12 mouse cellular contexts compared by ENCODE assay signal in the genomic region with DNA sequence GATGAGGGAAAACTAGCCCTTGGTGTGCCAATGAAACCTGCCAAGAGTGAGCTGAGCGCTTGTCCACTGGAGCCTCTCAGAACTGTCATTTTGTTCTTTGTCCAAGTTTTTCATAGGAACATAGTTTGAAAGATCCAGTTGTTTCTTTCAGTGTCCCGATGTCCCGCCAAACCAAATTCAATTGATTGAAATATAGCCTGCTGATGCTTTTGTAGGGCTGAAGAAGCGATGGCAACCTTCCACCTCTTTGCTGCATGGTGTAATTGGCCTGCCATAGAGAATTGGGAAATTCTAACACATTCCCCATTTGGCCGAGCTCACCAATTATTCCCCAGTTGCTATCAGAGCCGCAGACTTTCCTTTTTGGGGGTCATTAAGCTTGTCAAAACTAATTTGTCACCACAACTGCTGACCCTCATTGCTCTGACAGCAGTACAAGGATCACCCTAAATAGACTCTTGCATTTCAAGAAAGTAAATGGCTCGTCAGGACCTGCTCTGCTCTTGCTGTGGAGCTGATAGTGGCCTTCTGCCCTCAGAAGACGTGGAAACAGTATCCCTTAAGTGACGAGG.
DNase-seq lines count a peak whose midpoint lies in the region; ATAC-seq and TF ChIP-seq lines count a peak whose summit lies in the region.
"Had no signal": no experiment of that assay in that cellular context is flagged by ENCODE, and none has a peak within 500 bp of the region (broad histone marks: within the 10 kb centered on the region; RNA-seq: fewer than 3 reads in every experiment).

No protein-coding gene starts in this region.

- intact Hi-C loops in gastrocnemius, adult 2 months (cut with DNase I): no loop called here

- H3K4me3 ChIP-seq in gastrocnemius, adult 2 months: no peak overlapping the region
- H3K4me3 ChIP-seq: limb, embryonic 10.5 days; neural tube, embryonic 12.5 days had no signal

- no peak overlapping the region for H3K27ac ChIP-seq in gastrocnemius, adult 2 months
- H3K27ac ChIP-seq: limb, embryonic 10.5 days; neural tube, embryonic 12.5 days had no signal

- ATAC-seq in CD4-positive, CD25-positive, alpha-beta regulatory T cell, adult 4 months: no peak
- ATAC-seq: activated CD4-positive, CD25-positive, alpha-beta regulatory T cell, adult 4 months had no signal

- DNase-seq in gastrocnemius, adult 18-20 months (ENCODE audit: low spot score): peak; percentile 49
- DNase-seq in gastrocnemius, postnatal 10 days: no peak
- peak; percentile 28 for DNase-seq in right cerebral cortex, adult 18-20 months
- no peak for DNase-seq in right cerebral cortex, postnatal 4 days
- peak; percentile 33 for DNase-seq in gastrocnemius, adult 2 months
- DNase-seq in yolk sac, embryonic 10.5 days (ENCODE audit: low spot score): no peak
- DNase-seq: heart, postnatal 10 days; thymus, adult 2 months had no signal

- no peak for TF ChIP-seq CTCF in gastrocnemius, adult 2 months (IDR thresholded peaks at IDR 0.05)

Comparison
In these comparisons a context has a peak if more than half of its experiments do, and no peak if none do; other contexts are left out.
1. DNase-seq: peak in gastrocnemius, adult 18-20 months (single experiment), right cerebral cortex, adult 18-20 months (single experiment) and gastrocnemius, adult 2 months (single experiment); none in gastrocnemius, postnatal 10 days (single experiment), right cerebral cortex, postnatal 4 days (single experiment) and yolk sac, embryonic 10.5 days (single experiment).